Mouse (Mus musculus): Measurements from ENCODE around the gene Smg6. TPM values are rescaled to one million over a fixed set of nuclear protein-coding genes. Genes with fewer than 3 reads are reported as not detected.

The Smg6 gene
- polyA plus RNA-seq, 1 experiment, result 6.6 TPM

DNA sequence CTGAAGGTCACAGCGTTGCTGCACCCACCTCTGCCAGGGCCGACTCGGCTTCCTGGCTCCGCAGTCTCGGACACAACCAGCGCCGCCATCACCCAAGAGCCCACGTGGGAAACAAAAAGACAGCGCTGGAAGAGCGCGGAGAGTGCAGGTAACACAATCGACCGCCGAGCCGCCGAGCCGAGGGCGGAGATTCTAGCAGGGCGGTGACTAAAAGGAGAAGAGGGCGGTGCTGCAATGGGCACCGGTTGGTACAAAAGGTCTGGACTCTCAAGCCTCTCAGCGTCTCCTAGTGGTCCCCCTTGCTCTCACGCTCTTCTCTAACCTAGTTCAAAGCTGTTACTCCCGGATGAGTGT, 264.7 kb downstream of the Smg6 start:
- Histone ChIP-seq H3K4me3 (ENCODE audit: insufficient read depth, low read depth, low read length) (peak overlapping the region; percentile 79), H3K27ac (replicated peaks; ENCODE audit: low read depth, low read length) (peak overlapping the region; percentile 24; the same call in 1 of the 2 replicates), H3K4me1 (ENCODE audit: control insufficient read depth, insufficient read depth, insufficient read length, low read length) (peaks cover 2% of the 10 kb centered on the region; the same call in 1 of the 2 replicates)

DNA sequence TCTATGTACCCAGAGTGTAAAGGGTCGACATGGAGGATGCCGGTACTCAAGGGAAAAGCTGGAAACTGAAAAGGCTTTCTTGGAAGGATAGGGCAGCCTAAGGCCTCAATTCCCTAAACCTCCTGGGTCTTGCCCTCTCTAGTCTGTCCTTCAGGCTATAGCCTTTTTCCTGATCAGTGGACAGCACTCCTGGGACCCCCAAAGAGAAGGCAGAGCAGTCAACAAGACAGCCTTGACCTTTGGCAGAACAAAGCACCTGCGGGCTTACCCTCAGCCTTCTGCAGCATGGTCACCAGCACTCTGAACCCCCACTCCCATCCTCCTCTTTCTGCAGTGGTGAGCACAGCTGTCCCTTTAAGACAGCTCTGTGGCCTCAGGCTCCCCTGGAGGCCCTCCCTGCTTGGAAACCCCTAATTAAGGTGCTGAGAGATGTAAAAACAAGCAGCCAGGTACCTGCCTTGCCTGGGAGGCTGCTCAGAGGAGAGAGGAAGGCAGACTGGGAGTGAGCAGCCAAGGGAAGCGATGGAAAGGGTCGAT, 265.4 kb downstream of the Smg6 start, which contains the start of gene Dph1:
Dph1 (minus strand) TSS at position 337 of the 537 bp plus-strand sequence.
- Histone ChIP-seq H3K4me1 (ENCODE audit: control insufficient read depth, insufficient read depth, insufficient read length, low read length) (peaks cover 2% of the 10 kb centered on the region; the same call in 1 of the 2 replicates), H3K4me3 (ENCODE audit: insufficient read depth, low read depth, low read length) (peak within 1 kb of the TSS; percentile 79), H3K27ac (replicated peaks; ENCODE audit: low read depth, low read length) (peak within 1 kb of the TSS; percentile 24; the same call in 1 of the 2 replicates)

DNA sequence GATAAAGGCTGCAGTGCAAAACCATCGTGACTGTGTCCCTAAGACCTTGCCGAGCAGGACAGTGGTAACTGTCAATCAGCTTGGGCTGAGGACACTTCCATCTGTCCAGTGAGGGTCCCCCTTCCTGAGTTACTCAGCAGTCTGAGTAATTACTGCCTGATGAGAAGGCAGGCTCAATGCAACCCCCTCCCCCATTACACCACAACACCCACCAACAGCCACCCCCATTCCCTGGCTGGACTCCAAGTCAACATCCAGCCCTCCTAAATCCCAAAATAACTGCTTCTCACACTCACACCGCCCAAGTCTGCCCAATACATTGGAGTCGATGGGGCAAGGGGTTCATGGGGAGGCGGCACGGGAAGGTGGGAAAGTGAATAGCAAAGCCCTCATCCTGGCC, 266.2 kb downstream of the Smg6 start:
- Histone ChIP-seq H3K27ac (replicated peaks; ENCODE audit: low read depth, low read length) (no peak overlapping the region), H3K4me1 (ENCODE audit: control insufficient read depth, insufficient read depth, insufficient read length, low read length) (peaks cover 2% of the 10 kb centered on the region; the same call in 1 of the 2 replicates), H3K4me3 (ENCODE audit: insufficient read depth, low read depth, low read length) (no peak overlapping the region)

DNA sequence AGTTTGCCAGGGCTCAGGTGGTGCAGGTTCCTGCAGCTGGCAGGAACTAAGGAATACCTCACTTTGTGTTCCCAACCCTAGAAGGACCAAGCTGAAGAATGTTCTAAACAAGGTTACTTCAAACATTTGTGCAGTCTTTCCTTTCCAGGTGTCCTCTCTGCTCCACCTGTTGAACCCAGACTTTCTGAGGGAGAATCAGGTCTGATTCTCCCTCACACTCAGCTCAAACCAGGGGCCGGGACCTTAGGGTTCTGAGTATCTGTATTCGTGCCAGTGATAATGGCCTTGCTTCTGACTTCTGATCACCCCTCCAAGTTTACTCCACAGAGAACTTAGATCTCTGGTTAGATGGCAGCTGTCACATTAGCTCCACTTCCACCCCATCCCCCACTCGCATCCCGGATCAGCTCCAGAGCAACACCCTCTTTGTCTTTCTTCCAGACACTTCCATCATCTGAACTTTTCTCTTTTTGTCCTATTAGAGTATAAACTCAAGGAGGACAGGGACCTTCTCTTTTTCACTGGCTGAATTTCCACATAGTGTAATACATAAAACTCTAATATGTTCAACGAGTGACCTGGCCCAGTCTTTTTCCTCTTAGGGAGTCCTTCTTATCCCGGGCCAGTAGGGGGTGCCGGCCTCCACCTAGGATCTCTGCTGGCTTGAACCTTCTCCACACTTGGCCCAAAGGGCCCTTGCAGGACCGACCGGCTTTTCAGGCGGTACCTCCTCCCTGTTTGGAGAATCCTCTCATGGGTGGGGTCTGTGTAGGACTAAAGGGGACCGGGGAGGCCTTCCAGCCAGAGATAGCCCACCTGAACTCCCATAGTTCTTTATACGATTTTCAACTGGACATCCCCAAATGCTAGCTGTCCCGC, 267.0 kb downstream of the Smg6 start:
- Histone ChIP-seq H3K27ac (replicated peaks; ENCODE audit: low read depth, low read length) (peak overlapping the region; percentile 71), H3K4me3 (ENCODE audit: insufficient read depth, low read depth, low read length) (peak overlapping the region; percentile 82), H3K4me1 (ENCODE audit: control insufficient read depth, insufficient read depth, insufficient read length, low read length) (peaks cover 2% of the 10 kb centered on the region; the same call in 1 of the 2 replicates)

DNA sequence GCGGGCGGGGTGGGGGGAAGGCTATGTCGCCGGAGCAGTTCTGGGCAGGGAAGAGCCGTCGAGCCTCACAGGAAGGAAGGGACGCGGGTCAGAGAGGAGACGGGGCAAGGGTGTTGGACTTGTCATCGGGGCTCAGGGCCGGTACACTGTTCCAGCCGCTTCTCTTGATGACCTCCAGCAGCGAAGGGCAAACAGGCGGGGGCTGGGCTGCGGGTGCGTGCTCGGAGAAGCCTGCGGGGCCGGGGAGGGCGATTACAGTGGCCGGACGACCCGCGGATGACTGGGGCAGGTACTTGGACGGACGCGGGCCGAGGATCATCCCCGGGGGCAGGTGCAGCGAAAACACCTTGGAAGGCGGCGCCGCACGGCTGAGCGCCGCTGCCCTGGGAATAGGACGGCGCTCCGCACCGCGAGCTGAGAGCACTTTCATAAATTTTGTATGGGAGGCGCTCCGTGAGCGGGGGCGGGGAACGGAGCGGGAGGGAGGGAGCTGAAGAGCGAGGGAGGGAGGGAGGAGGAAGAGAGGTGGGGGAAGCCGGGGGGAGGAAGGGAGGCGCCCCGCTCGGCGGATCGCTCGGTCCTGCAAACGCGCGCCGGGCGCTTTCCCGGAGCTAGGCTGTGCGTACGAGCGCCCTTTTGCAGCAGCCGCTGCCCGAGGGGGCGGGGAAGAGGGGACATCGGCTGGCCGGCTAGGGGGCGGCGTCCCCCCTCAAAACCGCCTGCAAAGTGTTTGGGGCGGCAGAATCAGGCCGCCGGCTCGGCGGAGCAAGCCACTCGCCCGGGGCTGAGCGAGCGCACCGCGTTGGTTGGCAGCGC, 267.8 kb downstream of the Smg6 start, which contains the start of gene Rtn4rl1:
Rtn4rl1 (plus strand) TSS at position 528 of the 816 bp plus-strand sequence.
- peak within 1 kb of the TSS; percentile 71 for H3K27ac ChIP-seq (replicated peaks; ENCODE audit: low read depth, low read length)
- H3K4me3 ChIP-seq (ENCODE audit: insufficient read depth, low read depth, low read length), result peak within 1 kb of the TSS; percentile 82
- peaks cover 2% of the 10 kb centered on the region; the same call in 1 of the 2 replicates for H3K4me1 ChIP-seq (ENCODE audit: control insufficient read depth, insufficient read depth, insufficient read length, low read length)

DNA sequence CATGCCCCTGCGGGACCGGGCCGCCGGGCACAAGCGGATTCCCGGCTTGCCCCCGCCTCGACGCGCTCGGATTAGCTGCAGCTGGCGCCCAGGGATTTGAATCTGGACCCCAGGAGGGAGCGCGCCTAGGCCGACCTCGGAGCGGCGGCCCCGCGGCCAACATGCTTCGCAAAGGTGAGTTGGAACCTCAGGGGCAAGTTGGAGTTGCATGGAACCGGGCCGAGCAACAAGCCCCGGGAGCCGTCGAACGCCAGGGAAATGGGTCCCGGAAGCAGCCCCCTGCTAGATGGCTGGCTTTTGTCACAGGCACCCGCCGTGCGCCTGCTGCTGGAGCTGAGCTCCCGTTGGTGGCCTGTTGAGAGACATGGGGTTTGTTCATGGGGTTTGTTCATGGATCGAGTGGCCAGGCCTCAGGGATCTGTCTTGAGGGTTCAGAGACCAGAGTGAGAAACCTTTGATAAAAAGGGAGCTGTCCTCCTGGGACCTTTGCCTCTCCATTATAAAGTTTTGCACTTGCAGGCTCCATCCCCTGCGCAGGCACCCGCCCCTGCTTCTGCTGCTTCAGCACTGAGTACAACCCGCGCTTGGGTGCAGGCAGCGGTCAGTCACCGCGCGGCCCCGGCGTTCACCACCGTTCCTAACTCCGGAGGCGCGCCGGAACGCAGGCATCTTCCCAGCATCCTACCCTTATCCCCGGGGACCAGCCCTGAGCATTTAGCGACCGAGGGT, 268.7 kb downstream of the Smg6 start:
- Histone ChIP-seq H3K4me3 (ENCODE audit: insufficient read depth, low read depth, low read length) (peak overlapping the region; percentile 82), H3K4me1 (ENCODE audit: control insufficient read depth, insufficient read depth, insufficient read length, low read length) (peaks cover 2% of the 10 kb centered on the region; the same call in 1 of the 2 replicates), H3K27ac (replicated peaks; ENCODE audit: low read depth, low read length) (no peak overlapping the region)

DNA sequence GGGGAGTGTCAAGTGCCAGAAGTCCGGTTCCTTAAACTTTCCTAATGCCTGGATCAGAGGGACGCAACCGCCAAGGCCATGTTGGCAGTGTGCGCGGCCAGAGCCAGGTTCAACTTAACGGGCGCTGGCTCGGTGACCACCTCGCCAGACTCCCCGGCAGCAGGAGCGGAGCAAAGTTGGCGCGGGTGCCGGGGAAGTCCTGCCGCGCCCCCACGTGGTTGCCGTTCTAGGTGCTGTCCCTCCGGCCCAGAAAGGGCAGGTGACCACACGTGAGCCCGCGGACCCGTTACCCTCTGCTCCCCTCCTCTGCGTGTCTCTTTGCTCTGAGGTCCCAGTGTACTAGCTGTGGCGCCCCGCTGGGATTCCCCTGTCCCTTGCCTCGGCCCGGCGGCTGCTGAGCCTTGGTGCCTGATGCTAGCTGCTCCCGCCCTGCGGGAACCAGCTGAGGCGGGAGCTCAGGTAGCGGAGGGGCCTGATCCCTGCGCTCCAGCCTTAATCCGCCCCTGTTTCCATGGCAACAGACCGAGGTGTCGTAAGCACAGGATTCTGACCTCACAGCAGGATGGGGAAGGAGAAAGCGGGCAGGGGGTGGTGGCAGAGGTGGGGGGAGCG, 269.3 kb downstream of the Smg6 start:
- H3K4me3 ChIP-seq (ENCODE audit: insufficient read depth, low read depth, low read length), result peak overlapping the region; percentile 82
- no peak overlapping the region for H3K27ac ChIP-seq (replicated peaks; ENCODE audit: low read depth, low read length)
- no peaks in the 10 kb centered on the region for H3K4me1 ChIP-seq (ENCODE audit: control insufficient read depth, insufficient read depth, insufficient read length, low read length)

DNA sequence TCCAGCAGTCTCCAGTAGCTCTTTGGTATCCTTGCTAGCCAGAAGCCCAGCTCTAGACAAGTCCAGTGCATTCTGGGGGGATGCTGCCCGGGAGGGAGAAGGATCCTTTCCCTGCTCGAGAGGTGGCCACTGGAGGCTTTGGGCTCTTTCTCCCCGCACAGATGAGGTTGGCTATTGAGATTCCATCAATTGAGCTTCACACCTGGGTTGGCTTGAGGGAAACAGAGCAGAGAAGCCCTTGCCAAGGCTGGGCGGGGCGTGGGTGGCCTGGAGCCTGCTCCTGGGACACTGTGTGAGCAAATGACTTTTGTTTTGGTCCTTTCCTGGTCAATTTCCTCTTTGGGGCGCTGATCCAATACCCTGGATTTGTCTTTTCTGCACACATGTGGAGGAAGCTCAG, 270.5 kb downstream of the Smg6 start:
- Histone ChIP-seq H3K27ac (replicated peaks; ENCODE audit: low read depth, low read length) (no peak overlapping the region), H3K4me1 (ENCODE audit: control insufficient read depth, insufficient read depth, insufficient read length, low read length) (no peaks in the 10 kb centered on the region), H3K4me3 (ENCODE audit: insufficient read depth, low read depth, low read length) (no peak overlapping the region)

DNA sequence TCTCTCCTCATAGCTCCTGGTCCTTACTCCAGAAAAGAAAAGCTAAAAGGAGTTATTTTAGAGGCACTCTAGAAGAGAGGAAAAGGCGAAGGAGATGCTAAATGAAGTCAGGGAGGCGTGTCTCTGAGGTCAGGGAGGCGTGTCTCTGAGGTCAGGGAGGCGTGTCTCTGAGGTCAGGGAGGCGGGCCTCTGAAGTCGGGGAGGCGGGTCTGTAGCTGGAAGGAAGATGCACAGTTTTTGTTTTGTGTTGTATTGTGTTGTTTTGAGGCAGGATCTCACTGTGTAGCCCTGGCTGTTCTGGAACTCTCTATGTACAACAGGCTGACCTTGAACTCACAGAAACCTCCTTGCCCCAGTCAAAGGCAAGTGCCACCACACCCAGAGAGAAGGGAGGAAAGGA, 272.3 kb downstream of the Smg6 start:
- 0 out of 2 replicates have a peak, but pooled peaks cover 8% of the 10 kb centered on the region for H3K4me1 ChIP-seq (ENCODE audit: control insufficient read depth, insufficient read depth, insufficient read length, low read length)
- no peak overlapping the region for H3K27ac ChIP-seq (replicated peaks; ENCODE audit: low read depth, low read length)
- no peak overlapping the region for H3K4me3 ChIP-seq (ENCODE audit: insufficient read depth, low read depth, low read length)

DNA sequence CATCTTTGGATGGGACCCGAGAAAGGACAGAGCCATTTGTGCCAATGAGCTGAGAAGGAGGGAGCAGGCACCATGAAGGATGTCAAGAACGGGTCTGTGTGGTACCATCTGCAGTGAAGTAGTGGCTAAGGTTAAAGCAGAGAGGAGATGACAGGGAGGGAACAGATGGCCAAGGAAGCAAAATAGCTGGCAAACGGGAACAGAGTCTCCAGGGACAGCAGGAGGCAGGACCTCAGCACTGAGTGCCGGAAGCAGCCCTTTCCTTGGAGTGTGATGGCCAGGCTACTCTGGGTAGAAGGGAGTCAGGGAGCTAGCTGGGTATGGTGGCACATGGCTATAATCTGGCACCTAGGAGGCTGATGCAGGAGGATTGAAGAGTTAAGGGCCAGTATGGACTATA, 273.2 kb downstream of the Smg6 start:
- Histone ChIP-seq H3K4me3 (ENCODE audit: insufficient read depth, low read depth, low read length) (no peak overlapping the region), H3K4me1 (ENCODE audit: control insufficient read depth, insufficient read depth, insufficient read length, low read length) (peaks cover 9% of the 10 kb centered on the region; the same call in 1 of the 2 replicates), H3K27ac (replicated peaks; ENCODE audit: low read depth, low read length) (no peak overlapping the region)

DNA sequence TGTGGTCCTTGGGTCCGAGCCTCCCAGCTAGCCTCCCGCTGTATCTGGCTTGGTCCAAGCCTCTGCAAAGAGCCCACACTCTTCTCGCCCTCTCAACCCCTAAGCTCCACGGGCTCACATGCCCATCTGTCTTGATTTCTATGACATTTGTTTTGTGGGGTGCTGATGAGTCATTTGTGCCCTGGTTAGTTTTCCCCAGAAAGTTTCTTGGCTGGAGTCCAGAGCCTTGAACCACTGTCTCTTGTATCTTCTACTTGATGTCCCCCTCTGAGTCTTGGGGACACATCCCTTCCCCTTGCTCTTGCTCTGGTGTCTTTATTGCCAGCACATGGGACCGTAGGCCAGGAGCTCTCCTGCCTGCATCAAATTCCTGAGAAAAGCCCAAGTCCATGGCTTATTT, 274.3 kb downstream of the Smg6 start:
- no peak overlapping the region for H3K4me3 ChIP-seq (ENCODE audit: insufficient read depth, low read depth, low read length)
- no peak overlapping the region for H3K27ac ChIP-seq (replicated peaks; ENCODE audit: low read depth, low read length)
- peaks cover 14% of the 10 kb centered on the region for H3K4me1 ChIP-seq (ENCODE audit: control insufficient read depth, insufficient read depth, insufficient read length, low read length)

DNA sequence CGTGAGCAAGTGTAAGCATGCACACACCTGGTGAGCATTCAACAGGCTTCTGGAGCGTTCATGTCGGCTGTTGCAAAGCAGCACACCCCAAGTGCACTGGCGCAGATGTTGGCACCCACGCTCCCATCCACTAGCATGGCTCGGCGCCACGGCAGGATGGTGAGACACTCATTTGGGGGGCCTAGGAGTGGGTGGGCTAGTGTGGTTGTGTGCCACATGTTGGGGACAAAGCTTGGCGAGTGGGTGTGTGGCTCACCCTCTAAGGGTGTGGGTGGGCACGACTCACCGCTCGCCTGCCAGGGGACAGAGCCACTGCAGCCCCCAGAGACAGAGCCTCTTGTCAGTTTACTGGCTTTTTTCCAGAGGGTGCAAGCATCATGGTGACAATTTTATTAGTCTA, 275.3 kb downstream of the Smg6 start:
- Histone ChIP-seq H3K4me1 (ENCODE audit: control insufficient read depth, insufficient read depth, insufficient read length, low read length) (peaks cover 14% of the 10 kb centered on the region), H3K27ac (replicated peaks; ENCODE audit: low read depth, low read length) (no peak overlapping the region), H3K4me3 (ENCODE audit: insufficient read depth, low read depth, low read length) (no peak overlapping the region)

DNA sequence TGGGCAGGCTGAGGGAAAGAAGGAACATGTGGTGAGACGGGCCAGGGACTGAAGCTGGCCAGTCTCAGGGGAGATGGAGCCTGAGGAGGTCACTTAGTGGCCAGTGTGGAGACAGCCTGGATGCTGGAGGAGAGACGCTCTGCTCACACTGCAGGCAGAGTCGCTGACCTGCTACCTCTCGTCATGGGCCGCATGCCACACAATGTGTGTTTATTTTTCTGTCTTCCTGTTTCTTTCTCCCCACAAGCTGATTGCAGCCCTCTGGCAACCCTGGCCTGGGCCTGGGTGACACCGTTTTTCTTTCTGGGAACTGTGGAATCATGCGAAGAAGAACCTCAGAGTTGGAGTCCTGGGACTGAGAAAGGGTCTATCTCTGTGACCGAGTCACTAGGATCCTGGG, 276.1 kb downstream of the Smg6 start:
- H3K27ac ChIP-seq (replicated peaks; ENCODE audit: low read depth, low read length), result no peak overlapping the region
- H3K4me3 ChIP-seq (ENCODE audit: insufficient read depth, low read depth, low read length), result no peak overlapping the region
- H3K4me1 ChIP-seq (ENCODE audit: control insufficient read depth, insufficient read depth, insufficient read length, low read length), result peaks cover 14% of the 10 kb centered on the region

DNA sequence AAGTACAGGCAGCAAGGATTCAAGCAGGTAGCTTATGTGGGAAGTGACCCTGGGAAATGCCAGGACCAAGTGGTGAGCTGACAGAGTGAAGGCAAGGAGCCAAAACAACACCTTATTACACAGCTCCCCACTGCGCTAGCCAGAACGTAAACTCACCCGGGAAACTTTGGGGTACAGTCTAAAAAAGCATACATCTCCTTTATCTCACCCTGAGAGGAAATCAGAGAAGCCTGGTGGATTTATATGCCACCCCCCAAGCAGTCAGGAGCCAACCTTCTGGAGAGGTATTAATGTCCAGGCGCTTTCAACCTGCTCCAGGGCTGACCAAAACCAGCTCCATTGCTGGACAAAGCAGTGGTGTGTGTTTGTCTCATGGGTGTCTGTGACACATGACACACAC, 278.3 kb downstream of the Smg6 start:
- peaks cover 14% of the 10 kb centered on the region for H3K4me1 ChIP-seq (ENCODE audit: control insufficient read depth, insufficient read depth, insufficient read length, low read length)
- no peak overlapping the region for H3K27ac ChIP-seq (replicated peaks; ENCODE audit: low read depth, low read length)
- H3K4me3 ChIP-seq (ENCODE audit: insufficient read depth, low read depth, low read length), result no peak overlapping the region
